Mouse (Mus musculus) C2C12 (cell line): ENCODE results near the gene Il2rb. TPM values are rescaled to one million over a fixed set of nuclear protein-coding genes. Genes with fewer than 3 reads are reported as not detected.

Experiments used
- H3K27me3 ChIP-seq: one replicate; pipeline ENCODE4 v1.6.1; 2011; ENCODE audit not compliant: control insufficient read depth, insufficient read depth, insufficient read length
- H3K36me3 ChIP-seq: one replicate; pipeline ENCODE4 v1.6.1; 2011; ENCODE audit not compliant: control insufficient read depth, insufficient read depth
- H3K4me3 ChIP-seq: one replicate; pipeline ENCODE4 v1.5.1; 2011; ENCODE audit warnings: mild to moderate bottlenecking, control low read depth; ENCODE audit not compliant: poor library complexity, insufficient read depth, severe bottlenecking
- H3K79me2 ChIP-seq: one replicate; pipeline ENCODE4 v1.6.1; 2011; ENCODE audit not compliant: control insufficient read depth, insufficient read depth
- H3K79me3 ChIP-seq: one replicate; pipeline ENCODE4 v1.6.1; 2011; ENCODE audit warnings: low read depth, control low read depth
- H3ac ChIP-seq: one replicate; pipeline ENCODE3; 2011; ENCODE audit warnings: low read depth; ENCODE audit not compliant: control insufficient read depth, insufficient read length
- CEBPB ChIP-seq: IDR thresholded peaks from one replicate; pipeline ENCODE4 v1.6.1; 2011; ENCODE audit warnings: low read depth, mild to moderate bottlenecking, control low read depth, moderate library complexity
- CTCF ChIP-seq: IDR thresholded peaks from one replicate; pipeline ENCODE4 v1.5.1; 2011; ENCODE audit not compliant: control insufficient read depth, insufficient read depth, insufficient read length
- FOSL1 ChIP-seq: IDR thresholded peaks from one replicate; pipeline ENCODE4 v1.8.0; 2011; ENCODE audit warnings: mild to moderate bottlenecking, low read length; ENCODE audit not compliant: poor library complexity, insufficient read depth, severe bottlenecking
- MAX ChIP-seq: IDR thresholded peaks from one replicate; pipeline ENCODE4 v1.6.1; 2011; ENCODE audit warnings: mild to moderate bottlenecking, control low read depth
- MYOD1 ChIP-seq: IDR thresholded peaks from one replicate; pipeline ENCODE4 v1.6.1; 2011; ENCODE audit warnings: low read depth; ENCODE audit not compliant: control insufficient read depth, insufficient read length
- MYOG ChIP-seq: IDR thresholded peaks from one replicate; pipeline ENCODE4 v1.6.1; 2011; ENCODE audit not compliant: control insufficient read depth, insufficient read length; ENCODE audit errors: extremely low read depth
- USF1 ChIP-seq: IDR thresholded peaks from one replicate; pipeline ENCODE4 v1.6.1; 2011; ENCODE audit warnings: low read depth, mild to moderate bottlenecking, control low read depth, moderate library complexity
- long read RNA-seq, 2 experiments: library from polyadenylated mRNA; unstranded; transcript quantifications; one replicate each; pipeline ENCODE4 v2.0.0; 2019 to 2020
- polyA plus RNA-seq: library from polyadenylated mRNA; unstranded; fragments of >200 nt; fragmentation: generic; extraction: Trizol; gene quantifications from one replicate; pipeline ENCODE4 v1.2.1, GENCODE M21; 2012; ENCODE audit warnings: missing spikeins

Il2rb gene
- polyA plus RNA-seq = 0.01 TPM
- long read RNA-seq, experiment 1 = 0 reads
- long read RNA-seq, experiment 2 = 0 reads

- Histone ChIP-seq H3ac (no peak within 1 kb of the TSS), H3K4me3 (no peak within 1 kb of the TSS), H3K79me3 (no peaks in the 10 kb centered on the region), H3K27me3 (peaks cover 9% of the 10 kb centered on the region), H3K36me3 (no peaks in the 10 kb centered on the region), H3K79me2 (no peaks in the 10 kb centered on the region)
- TF ChIP-seq MYOG = no peak
- TF ChIP-seq MYOD1 = no peak
- TF ChIP-seq USF1 = no peak
- TF ChIP-seq CEBPB = no peak
- no peak for TF ChIP-seq CTCF
- no peak for TF ChIP-seq MAX
- TF ChIP-seq FOSL1 = no peak
Measured at GRCm38 (mm10) chr15:78494968-78495406, at the start of gene Il2rb. TSS of gene Il2rb (minus strand) at chr15:78495271.

- Histone ChIP-seq H3K4me3 (no peak within 1 kb of the TSS), H3K79me2 (no peaks in the 10 kb centered on the region)
- TF ChIP-seq MYOD1 (no peak), MYOG (no peak), MAX (no peak), FOSL1 (no peak), CEBPB (no peak), CTCF (no peak), USF1 (no peak)
Measured at GRCm38 (mm10) chr15:78544561-78545001, 49.5 kb upstream of the Il2rb start, which contains the start of gene Sstr3. TSS of gene Sstr3 (minus strand) at chr15:78544685.

GRCm38 (mm10) chr15:78544041-78544440, 49.0 kb upstream of the Il2rb start:
- no peak overlapping the region for H3K4me3 ChIP-seq
- no peaks in the 10 kb centered on the region for H3K36me3 ChIP-seq
- H3K79me3 ChIP-seq = no peaks in the 10 kb centered on the region
- H3K27me3 ChIP-seq = peaks cover 42% of the 10 kb centered on the region
- TF ChIP-seq FOSL1 (no peak), MAX (no peak), CTCF (no peak), USF1 (no peak), MYOD1 (no peak), MYOG (no peak), CEBPB (no peak)
- no peaks in the 10 kb centered on the region for H3K79me2 ChIP-seq
- no peak overlapping the region for H3ac ChIP-seq

More at GRCm38 (mm10) chr15:78544561-78545001, 49.5 kb upstream of the Il2rb start, which contains the start of gene Sstr3:
- Histone ChIP-seq H3K27me3 (peaks cover 37% of the 10 kb centered on the region), H3K79me3 (no peaks in the 10 kb centered on the region), H3K36me3 (no peaks in the 10 kb centered on the region), H3ac (no peak within 1 kb of the TSS)

- no peak overlapping the region for H3K4me3 ChIP-seq
- TF ChIP-seq CEBPB = no peak
- H3K27me3 ChIP-seq = peaks cover 54% of the 10 kb centered on the region
- no peak overlapping the region for H3ac ChIP-seq
- no peaks in the 10 kb centered on the region for H3K36me3 ChIP-seq
- no peaks in the 10 kb centered on the region for H3K79me3 ChIP-seq
- H3K79me2 ChIP-seq = no peaks in the 10 kb centered on the region
Measured at GRCm38 (mm10) chr15:78542767-78543303, 47.8 kb upstream of the Il2rb start.

- Histone ChIP-seq H3K4me3 (no peak overlapping the region), H3K36me3 (no peaks in the 10 kb centered on the region), H3K79me3 (no peaks in the 10 kb centered on the region), H3ac (no peak overlapping the region), H3K27me3 (peaks cover 56% of the 10 kb centered on the region), H3K79me2 (no peaks in the 10 kb centered on the region)
- TF ChIP-seq MAX = no peak
- no peak for TF ChIP-seq MYOG
- no peak for TF ChIP-seq USF1
- no peak for TF ChIP-seq FOSL1
- TF ChIP-seq CTCF = no peak
- TF ChIP-seq MYOD1 = no peak
- TF ChIP-seq CEBPB = no peak
Measured at GRCm38 (mm10) chr15:78542098-78542766, 47.2 kb upstream of the Il2rb start.
